Mouse (Mus musculus): Measurements from ENCODE around the gene Gm28710.
A peak's percentile ranks its signal among the peaks of the same experiment; 100 is the strongest.

The Gm28710 gene

DNA sequence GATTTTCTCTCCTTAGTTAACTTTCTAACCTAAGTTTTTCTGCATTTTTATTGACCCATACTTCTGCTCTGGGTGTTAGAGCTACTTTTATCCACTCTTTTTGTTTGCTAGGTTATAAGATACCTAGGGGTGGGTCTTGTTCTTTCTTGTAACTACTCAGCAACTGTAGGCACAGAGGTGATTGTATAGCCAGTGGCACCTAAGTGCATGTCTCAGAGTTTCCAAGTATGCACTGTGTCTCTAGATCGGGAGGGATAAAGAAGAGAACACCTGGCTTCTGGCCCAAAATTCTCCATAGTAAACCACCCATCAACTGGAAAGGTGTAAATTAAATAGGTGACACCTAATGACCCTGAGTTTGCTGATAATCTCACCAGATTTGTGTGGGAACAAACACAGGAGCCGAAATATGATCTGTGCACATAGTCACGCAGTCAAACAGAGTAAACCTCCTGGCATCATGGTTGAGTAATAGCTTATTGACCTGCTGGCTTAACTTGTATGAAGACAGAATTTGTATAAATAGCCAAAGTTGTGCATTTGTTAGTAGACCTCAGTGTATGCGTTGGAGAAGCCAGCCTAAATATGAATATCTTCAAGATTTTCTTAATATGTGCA is at the start of gene Gm28710:
Gene Gm28710, plus strand, starts transcription at position 568 of the 618 bp plus-strand sequence.
- no peak for DNase-seq (ENCODE audit: low spot score)

DNA sequence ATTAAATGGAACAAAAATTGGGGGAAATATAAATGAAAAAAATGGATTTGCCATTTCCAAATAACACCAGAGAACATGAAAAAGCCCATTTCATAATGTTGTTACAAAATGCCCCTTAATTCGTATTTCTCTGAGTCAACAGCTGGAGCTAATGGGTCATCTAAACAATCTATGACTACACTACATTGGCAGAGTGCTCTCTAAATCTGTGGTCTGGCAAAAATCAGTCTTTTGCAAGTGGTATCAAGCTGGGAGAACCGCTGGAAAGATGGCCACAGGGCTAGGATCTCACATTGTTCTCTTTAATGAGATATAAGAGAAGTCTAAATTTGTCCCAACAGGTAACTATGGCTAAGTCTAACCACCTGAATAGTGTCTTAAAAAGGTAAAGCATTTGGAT is 14.4 kb upstream of the Gm28710 start:
- DNase-seq (ENCODE audit: low spot score): peak; percentile 56

DNA sequence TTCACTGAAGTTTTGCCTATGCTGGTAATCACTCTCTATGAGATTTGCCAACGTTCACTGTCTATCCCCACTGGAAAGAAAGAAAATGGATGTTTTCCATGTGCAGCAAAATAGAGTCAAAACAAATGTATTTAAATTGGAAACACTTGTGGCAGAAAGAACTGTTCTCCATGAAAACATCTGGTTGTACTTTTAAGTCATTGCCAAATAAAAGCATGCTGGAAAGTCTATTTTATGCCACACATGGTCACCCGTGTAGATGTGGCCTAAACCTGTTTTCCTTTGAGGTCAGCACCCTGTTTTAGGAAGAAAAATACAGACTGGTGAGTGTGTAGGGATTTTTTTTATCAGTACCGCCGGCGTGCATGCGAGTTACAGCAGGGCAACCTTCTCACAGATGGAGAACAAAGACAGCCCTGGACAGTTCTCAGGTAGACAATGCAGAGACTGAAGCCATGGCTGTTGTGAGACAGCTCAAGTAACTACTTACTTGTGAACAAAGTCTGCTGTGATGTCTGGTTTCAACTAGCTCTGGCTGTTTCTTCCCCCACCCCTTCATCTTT is 12.9 kb upstream of the Gm28710 start:
- DNase-seq (ENCODE audit: low spot score): peak; percentile 32

DNA sequence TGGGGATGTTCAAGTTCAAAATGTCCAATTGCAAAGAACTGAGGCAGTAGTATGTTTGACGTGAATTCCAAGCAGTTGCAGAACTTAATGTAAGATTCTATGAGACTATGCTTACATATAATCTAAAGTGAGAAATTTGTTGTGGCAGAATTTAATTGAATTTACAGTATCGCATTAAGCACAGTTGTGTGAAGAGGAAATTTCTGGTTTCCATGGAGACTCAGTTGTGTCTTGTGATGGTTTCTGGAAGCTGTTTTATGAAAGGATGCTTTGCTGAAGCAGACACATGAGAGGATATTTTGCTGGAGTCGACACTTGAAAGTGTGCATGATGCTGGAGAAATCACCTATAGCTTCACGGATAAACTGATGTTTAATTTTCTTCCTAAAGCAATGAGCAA is 6.0 kb upstream of the Gm28710 start:
- no peak for DNase-seq (ENCODE audit: low spot score)

DNA sequence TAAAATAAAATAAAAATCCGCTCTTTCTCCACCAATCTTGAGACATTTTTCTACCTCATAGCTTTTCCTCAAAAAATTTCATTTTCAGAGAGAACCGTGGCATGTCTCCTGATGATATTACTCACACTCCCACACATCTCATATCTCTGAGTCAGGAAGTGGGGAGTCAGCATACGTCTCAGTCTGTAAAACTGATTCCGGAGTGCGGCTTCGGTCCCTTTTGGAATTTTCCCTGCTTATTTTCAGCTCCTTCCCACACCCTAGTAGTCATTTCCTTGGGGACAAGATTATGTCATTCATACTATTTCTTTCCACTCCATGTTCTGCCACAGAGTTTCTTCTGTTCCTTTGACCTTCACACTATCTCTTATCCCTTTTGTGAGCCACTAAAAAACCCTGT is 3.4 kb downstream of the Gm28710 start:
- peak; percentile 17 for DNase-seq (ENCODE audit: low spot score)

DNA sequence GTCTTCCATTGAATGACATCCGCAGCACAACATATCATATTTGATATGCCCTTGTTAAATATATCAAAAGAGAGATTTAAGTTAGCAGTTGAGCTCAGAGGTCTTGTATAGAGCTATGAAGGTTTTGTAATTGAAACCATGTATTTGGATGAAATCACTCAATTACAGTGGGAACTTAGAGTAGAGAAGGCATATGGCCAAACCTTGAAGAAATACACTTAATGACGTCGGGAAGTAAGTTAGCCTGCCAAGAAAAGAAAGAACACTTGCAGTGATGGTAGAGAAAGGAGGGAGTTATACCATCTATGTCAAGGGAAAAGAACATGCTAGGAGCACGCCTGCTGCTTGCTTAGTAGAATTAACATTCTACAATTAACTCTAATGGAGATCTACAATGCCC is 11.1 kb downstream of the Gm28710 start:
- DNase-seq (ENCODE audit: low spot score): peak; percentile 66

DNA sequence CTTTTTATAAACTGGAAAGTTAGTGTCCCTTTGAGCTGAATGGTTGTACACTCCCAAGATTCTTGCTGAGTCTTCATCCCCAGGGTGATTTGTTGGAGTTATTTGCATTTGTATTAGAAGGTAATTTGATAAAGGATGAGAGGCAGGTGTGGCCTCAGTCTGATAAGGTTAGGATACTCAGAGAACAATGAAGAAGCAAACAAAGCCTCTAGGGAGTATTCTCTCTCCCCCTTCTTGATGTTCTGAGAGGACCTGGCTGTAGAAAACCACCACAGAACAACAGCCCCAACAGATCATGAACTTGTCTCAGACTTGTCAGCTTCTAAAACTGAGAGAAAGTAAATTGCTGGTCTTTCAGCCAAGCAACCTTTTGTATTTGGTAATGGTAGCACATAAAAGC is 47.4 kb downstream of the Gm28710 start:
- no peak for DNase-seq (ENCODE audit: low spot score)

DNA sequence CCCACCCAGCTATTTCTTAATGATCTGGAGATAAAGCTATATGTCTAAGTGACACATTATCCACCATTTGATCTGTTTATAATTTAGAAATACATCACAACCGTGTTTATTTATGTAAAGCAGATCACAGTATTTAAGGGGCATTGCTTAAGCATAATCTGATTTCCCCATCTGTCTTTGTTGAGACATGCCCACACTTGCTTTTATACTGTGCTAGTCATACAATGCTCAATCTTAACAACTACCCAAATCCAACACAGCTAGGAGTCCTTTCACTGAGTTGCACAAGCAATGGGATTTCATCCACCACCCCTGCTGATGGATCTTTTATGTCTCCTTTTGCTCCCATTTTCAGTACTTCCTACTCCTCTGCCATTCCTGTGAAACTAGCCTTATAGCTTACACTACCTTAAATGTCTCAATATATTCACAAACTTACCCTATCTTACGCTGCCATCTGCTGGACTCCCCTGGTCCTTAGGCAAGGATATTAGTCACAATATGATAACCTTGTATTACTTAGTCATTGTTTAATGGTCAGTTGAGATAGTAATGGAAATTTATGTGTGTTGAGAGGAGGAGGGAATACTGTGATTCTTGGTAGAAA is 77.8 kb downstream of the Gm28710 start:
- DNase-seq (ENCODE audit: low spot score): peak; percentile 85

DNA sequence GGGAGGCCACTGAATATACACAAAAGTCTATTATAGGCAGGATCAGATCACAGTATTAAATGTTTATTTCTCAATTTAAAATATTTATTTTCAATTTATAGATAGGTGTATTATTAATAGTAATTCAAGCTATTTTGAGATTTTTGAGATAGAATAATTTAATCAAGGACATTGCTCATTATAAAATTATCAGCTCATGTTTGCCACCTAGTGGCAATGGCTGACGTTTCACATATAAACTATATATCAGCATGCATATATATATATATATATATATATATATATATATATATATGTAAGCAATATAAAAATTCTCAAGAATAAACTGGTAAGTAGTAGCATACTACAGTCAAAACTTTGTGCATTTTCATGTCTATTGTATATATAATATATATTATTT is 102.6 kb downstream of the Gm28710 start:
- DNase-seq (ENCODE audit: low spot score): peak; percentile 29

DNA sequence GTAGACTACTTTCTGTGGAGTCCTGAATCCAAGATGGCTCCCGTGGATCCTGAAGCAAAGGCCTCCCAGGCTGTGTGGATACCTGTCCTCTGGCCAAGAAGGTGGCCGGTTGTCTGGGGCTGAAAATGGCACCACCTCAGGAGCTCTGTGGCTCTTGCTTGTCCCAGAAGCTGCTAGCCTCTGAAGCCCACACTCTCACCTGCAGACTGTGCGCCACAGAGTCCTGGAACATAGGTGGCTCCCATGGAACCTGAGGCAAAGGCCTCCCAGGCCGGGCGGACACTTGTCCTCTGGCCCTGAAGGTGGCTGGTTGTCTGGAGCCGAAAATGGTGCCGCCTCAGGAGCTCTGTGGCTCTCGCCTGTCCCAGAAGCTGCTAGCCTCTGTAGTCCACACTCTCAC is 128.2 kb downstream of the Gm28710 start:
- no peak for DNase-seq (ENCODE audit: low spot score)

DNA sequence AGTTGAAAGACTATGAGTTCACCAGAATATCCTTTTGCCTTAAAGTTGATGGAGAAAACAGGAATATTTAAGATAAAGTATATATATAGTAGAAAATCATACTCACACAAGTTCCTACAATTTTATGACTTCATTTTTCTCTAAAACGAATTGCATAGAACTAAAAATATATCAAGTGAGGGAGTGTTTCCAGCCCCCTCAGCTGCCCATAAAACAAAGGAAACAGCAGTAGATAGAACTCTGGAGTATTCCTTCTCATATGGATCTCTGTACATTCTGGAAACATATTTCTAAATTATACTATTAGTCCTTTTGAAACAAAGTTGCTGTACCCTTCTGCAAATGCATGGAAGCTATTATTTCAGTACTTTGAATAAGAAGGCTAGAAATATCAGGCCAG is 130.9 kb downstream of the Gm28710 start:
- DNase-seq (ENCODE audit: low spot score): no peak
